Mouse (Mus musculus) MEL (cell line): ENCODE data around the gene Cdc40. TPM values are rescaled to one million over a fixed set of nuclear protein-coding genes. Genes with fewer than 3 reads are reported as not detected.

Experiments used
- DNase-seq: peaks from one replicate; pipeline ENCODE4 v3.0.0; 2011; ENCODE audit warnings: low read depth, low spot score
- H3K27ac ChIP-seq: 2 replicates; pipeline ENCODE4 v1.5.1; 2012; ENCODE audit warnings: low read depth, mild to moderate bottlenecking, control low read depth, low read length, moderate library complexity; ENCODE audit not compliant: control insufficient read depth
- H3K27me3 ChIP-seq, 2 experiments: fragments of 150-350 bp in 1 of 2; sonication (generic) in 1 of 2; 2 replicates each; pipeline ENCODE4 v1.6.1; 2012; ENCODE audit warnings: low read length in 2 of 2, mild to moderate bottlenecking in 2 of 2, improper control_type of control experiment in 1 of 2, moderate library complexity in 1 of 2; ENCODE audit not compliant: insufficient read depth in 2 of 2, control insufficient read depth in 1 of 2
- H3K36me3 ChIP-seq, 2 experiments: 2 replicates each; pipeline ENCODE4 v1.6.1; 2012 to 2014; ENCODE audit warnings: low read length in 2 of 2, improper control_type of control experiment in 1 of 2, inconsistent platforms in 1 of 2, mild to moderate bottlenecking in 1 of 2; ENCODE audit not compliant: insufficient read depth in 2 of 2, control insufficient read depth in 1 of 2
- H3K4me1 ChIP-seq, 2 experiments: fragments of 150-350 bp in 1 of 2; sonication (generic) in 1 of 2; 2 replicates each; pipeline ENCODE4 v1.6.1; 2012; ENCODE audit warnings: low read length in 2 of 2, improper control_type of control experiment in 1 of 2, mild to moderate bottlenecking in 1 of 2; ENCODE audit not compliant: insufficient read depth in 2 of 2, control insufficient read depth in 1 of 2
- H3K4me3 ChIP-seq, 2 experiments: fragments of 150-350 bp in 1 of 2; sonication (generic) in 1 of 2; 2 replicates each; pipeline ENCODE4 v1.5.1; 2012; ENCODE audit warnings: low read depth in 2 of 2, low read length in 2 of 2, mild to moderate bottlenecking in 2 of 2, moderate library complexity in 2 of 2, control low read depth in 1 of 2, improper control_type of control experiment in 1 of 2; ENCODE audit not compliant: control insufficient read depth in 1 of 2, insufficient read depth in 1 of 2
- H3K79me2 ChIP-seq: 2 replicates; pipeline ENCODE4 v1.6.1; 2012; ENCODE audit warnings: mild to moderate bottlenecking, low read length, moderate library complexity; ENCODE audit not compliant: control insufficient read depth, poor library complexity, insufficient read depth
- H3K9ac ChIP-seq: 2 replicates; pipeline ENCODE4 v1.6.1; 2012; ENCODE audit warnings: low read depth, mild to moderate bottlenecking, control low read depth, low read length, moderate library complexity; ENCODE audit not compliant: control insufficient read depth, poor library complexity, severe bottlenecking
- H3K9me3 ChIP-seq: fragments of 150-350 bp; sonication (generic); replicated peaks from 2 replicates; pipeline ENCODE4 v1.6.1; 2012; ENCODE audit warnings: mild to moderate bottlenecking, low read length, improper control_type of control experiment, moderate library complexity; ENCODE audit not compliant: insufficient read depth
- BHLHE40 ChIP-seq: IDR thresholded peaks from 2 replicates; pipeline ENCODE4 v1.6.1; 2012; ENCODE audit warnings: low read depth, mild to moderate bottlenecking, inconsistent platforms, low read length, improper control_type of control experiment, borderline replicate concordance
- CHD1 ChIP-seq: IDR thresholded peaks from 2 replicates; pipeline ENCODE4 v1.6.1; 2012; ENCODE audit warnings: low read depth, mild to moderate bottlenecking, inconsistent platforms, low read length, improper control_type of control experiment
- CHD2 ChIP-seq: IDR thresholded peaks from 2 replicates; pipeline ENCODE4 v1.6.1; 2011; ENCODE audit warnings: low read length, improper control_type of control experiment
- HCFC1 ChIP-seq: IDR thresholded peaks from 2 replicates; pipeline ENCODE4 v1.6.1; 2012; ENCODE audit warnings: low read depth, mild to moderate bottlenecking, inconsistent platforms, low read length, improper control_type of control experiment, moderate library complexity
- MAFK ChIP-seq: IDR thresholded peaks from 2 replicates; pipeline ENCODE4 v1.6.1; 2011; ENCODE audit warnings: low read depth, mild to moderate bottlenecking, low read length, improper control_type of control experiment, borderline replicate concordance
- MAZ ChIP-seq: IDR thresholded peaks from 2 replicates; pipeline ENCODE4 v1.6.1; 2012; ENCODE audit warnings: low read depth, mild to moderate bottlenecking, inconsistent platforms, low read length, improper control_type of control experiment
- MYC ChIP-seq: IDR thresholded peaks from 2 replicates; pipeline ENCODE4 v1.6.1; 2011; ENCODE audit warnings: low read depth, mild to moderate bottlenecking, low read length, improper control_type of control experiment, moderate library complexity
- NELFE ChIP-seq: IDR thresholded peaks from 2 replicates; pipeline ENCODE4 v1.6.1; 2011; ENCODE audit warnings: low read depth, low read length, improper control_type of control experiment
- NRF1 ChIP-seq: IDR thresholded peaks from 2 replicates; pipeline ENCODE4 v1.6.1; 2014; ENCODE audit warnings: low read depth, mild to moderate bottlenecking, inconsistent platforms, low read length, improper control_type of control experiment, moderate library complexity; ENCODE audit not compliant: poor library complexity, insufficient read depth, severe bottlenecking
- POLR2A ChIP-seq, 2 experiments: IDR thresholded peaks; 2 replicates each; pipeline ENCODE4 v1.6.1; 2011 to 2012; ENCODE audit warnings: low read length in 2 of 2, mild to moderate bottlenecking in 2 of 2, control low read depth in 1 of 2, improper control_type of control experiment in 1 of 2, low read depth in 1 of 2, moderate library complexity in 1 of 2; ENCODE audit not compliant: control insufficient read depth in 1 of 2, insufficient read depth in 1 of 2, poor library complexity in 1 of 2
- POLR2AphosphoS5 ChIP-seq: IDR thresholded peaks from 2 replicates; pipeline ENCODE4 v1.6.1; 2012; ENCODE audit warnings: low read depth, borderline replicate concordance, mild to moderate bottlenecking, inconsistent platforms, low read length, moderate library complexity, mixed read lengths
- RCOR1 ChIP-seq: IDR thresholded peaks from 2 replicates; pipeline ENCODE4 v1.6.1; 2012; ENCODE audit warnings: low read depth, mild to moderate bottlenecking, inconsistent platforms, low read length, improper control_type of control experiment
- SIN3A ChIP-seq: IDR thresholded peaks from 2 replicates; pipeline ENCODE4 v1.6.1; 2012; ENCODE audit warnings: low read length, improper control_type of control experiment, inconsistent platforms
- TAL1 ChIP-seq: IDR thresholded peaks from 2 replicates; pipeline ENCODE4 v1.6.1; 2012; ENCODE audit warnings: mild to moderate bottlenecking, inconsistent platforms, low read length, moderate library complexity, mixed read lengths
- TCF12 ChIP-seq: IDR thresholded peaks from 2 replicates; pipeline ENCODE4 v1.6.1; 2014; ENCODE audit warnings: low read depth, mild to moderate bottlenecking, inconsistent platforms, low read length, improper control_type of control experiment, moderate library complexity
- ZC3H11A ChIP-seq: IDR thresholded peaks from 2 replicates; pipeline ENCODE4 v1.6.1; 2012; ENCODE audit warnings: low read depth, mild to moderate bottlenecking, inconsistent platforms, low read length, improper control_type of control experiment
- polyA plus RNA-seq, 2 experiments: library from polyadenylated mRNA; stranded (reverse) in 1 of 2; unstranded in 1 of 2; fragments of >175 nt in 1 of 2; fragments of >200 nt in 1 of 2; gene quantifications; 2 replicates each; pipeline versions ENCODE4 v1.2.1 to v1.2.4; 2012; ENCODE audit warnings: low replicate concordance in 2 of 2, low read depth in 1 of 2; ENCODE audit not compliant: insufficient read length in 2 of 2, insufficient read depth in 1 of 2, missing spikeins in 1 of 2
- total RNA-seq: library from RNA; depleted of rRNA; stranded (reverse); fragments of 300-350 nt; gene quantifications from 2 replicates; pipeline ENCODE4 v1.2.3, GENCODE M21; 2012

Cdc40 gene
- total and polyA plus RNA-seq, 3 experiments: 11.9 to 68.5 (median 35.5) TPM

DNA sequence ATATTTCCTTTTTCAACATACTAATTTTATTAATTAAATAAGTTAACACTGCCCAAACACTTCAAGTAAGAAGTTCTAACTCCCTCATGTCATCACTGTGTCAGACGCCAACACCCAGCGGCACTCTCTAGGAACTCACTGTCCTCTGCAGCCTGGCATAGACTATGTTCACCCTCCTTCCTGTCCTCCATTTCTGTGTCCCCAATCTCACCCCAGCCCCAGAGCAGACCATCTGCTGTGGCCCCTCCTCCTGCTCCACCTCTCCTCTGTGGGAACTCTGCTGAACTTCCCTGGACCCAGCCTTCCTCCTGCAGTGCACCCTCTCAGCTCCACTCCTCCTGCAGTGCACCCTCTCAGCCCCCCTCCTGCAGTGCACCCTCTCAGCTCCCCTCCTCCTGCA lies 15.0 kb downstream of the Cdc40 start:
- DNase-seq: no peak
- H3K9me3 ChIP-seq: no peaks in the 10 kb centered on the region
- peaks cover 14% of the 10 kb centered on the region for H3K79me2 ChIP-seq
- no peaks in the 10 kb centered on the region for H3K4me1 ChIP-seq
- TF ChIP-seq POLR2AphosphoS5: no peak
- no peak for TF ChIP-seq TAL1
- no peak for TF ChIP-seq SIN3A
- no peaks in the 10 kb centered on the region for H3K27me3 ChIP-seq
- H3K4me3 ChIP-seq: no peak overlapping the region
- no peak overlapping the region for H3K9ac ChIP-seq
- H3K36me3 ChIP-seq: peaks cover 0 to 9% of the 10 kb centered on the region in 2 experiments; a peak in 2 of 4 replicates
- no peak overlapping the region for H3K27ac ChIP-seq

DNA sequence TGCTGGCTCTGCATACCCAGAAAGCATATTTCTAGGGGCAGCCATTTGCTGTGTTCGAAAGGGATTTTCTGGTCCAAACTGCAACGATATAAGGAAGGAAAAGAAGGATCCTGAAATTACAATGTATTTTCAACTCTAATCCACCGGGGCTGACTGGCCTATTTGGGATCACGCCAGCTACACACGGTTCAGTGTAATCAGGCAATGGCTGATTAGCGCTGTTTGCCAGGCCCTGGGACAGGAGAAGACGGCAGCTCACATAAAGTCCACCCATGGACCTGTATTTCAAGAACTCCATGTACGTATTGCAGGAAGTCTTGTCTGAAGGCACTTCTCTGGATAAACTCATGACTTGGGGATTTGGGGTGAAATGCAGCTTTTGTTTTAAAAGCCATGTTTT lies 25.5 kb downstream of the Cdc40 start:
- H3K36me3 ChIP-seq: peaks cover 0 to 4% of the 10 kb centered on the region in 2 experiments; a peak in 2 of 4 replicates
- no peaks in the 10 kb centered on the region for H3K27me3 ChIP-seq
- no peak for TF ChIP-seq MAZ
- TF ChIP-seq HCFC1: no peak
- no peak for TF ChIP-seq MAFK
- TF ChIP-seq POLR2A (IDR thresholded peaks at IDR 0.05; ENCODE audit: control insufficient read depth in 1 of 2, insufficient read depth in 1 of 2, low read depth in 1 of 2, low read length in 2 of 2, poor library complexity in 1 of 2): no peak
- no peak for TF ChIP-seq CHD1
- TF ChIP-seq MYC: no peak
- TF ChIP-seq TCF12: no peak
- TF ChIP-seq ZC3H11A: no peak
- no peak for TF ChIP-seq CHD2
- TF ChIP-seq NELFE: no peak
- TF ChIP-seq, all 39 proteins: peak for 0
- peaks cover 3% of the 10 kb centered on the region; the same call in 1 of the 2 replicates for H3K79me2 ChIP-seq
- no peak for DNase-seq
- H3K4me1 ChIP-seq: no peaks in the 10 kb centered on the region
- H3K27ac ChIP-seq: no peak overlapping the region
- H3K4me3 ChIP-seq: no peak overlapping the region
- no peaks in the 10 kb centered on the region for H3K9me3 ChIP-seq
- H3K9ac ChIP-seq: no peak overlapping the region

DNA sequence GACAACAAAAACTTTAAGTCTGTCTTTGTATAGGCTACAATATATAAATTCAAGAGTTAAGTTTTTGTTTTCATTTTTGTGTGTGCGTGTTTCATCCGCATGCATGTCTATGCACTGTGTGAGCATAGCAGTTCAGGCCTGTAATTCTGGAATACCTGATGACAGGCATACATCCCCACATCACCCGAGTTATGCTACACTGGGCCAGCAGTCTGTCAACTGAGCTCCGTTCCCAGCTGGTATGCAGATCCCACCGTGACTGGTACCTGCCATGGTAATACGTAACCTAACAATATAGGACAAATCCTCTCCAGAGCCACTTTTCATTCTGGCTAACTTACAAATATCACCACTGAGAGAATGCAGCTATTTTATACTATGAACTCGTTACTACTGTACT lies 26.4 kb downstream of the Cdc40 start:
- H3K36me3 ChIP-seq: peaks cover under 1 to 4% of the 10 kb centered on the region in 2 experiments; a peak in 3 of 4 replicates
- no peak overlapping the region for H3K9ac ChIP-seq
- TF ChIP-seq SIN3A (no peak), POLR2AphosphoS5 (no peak), HCFC1 (no peak), BHLHE40 (no peak), NRF1 (no peak), RCOR1 (no peak)
- DNase-seq: no peak
- no peak overlapping the region for H3K27ac ChIP-seq
- no peaks in the 10 kb centered on the region for H3K27me3 ChIP-seq
- H3K9me3 ChIP-seq: no peaks in the 10 kb centered on the region
- H3K4me3 ChIP-seq: no peak overlapping the region
- H3K79me2 ChIP-seq: peaks cover 3% of the 10 kb centered on the region; the same call in 1 of the 2 replicates
- no peaks in the 10 kb centered on the region for H3K4me1 ChIP-seq
